Mouse (Mus musculus) heart, embryonic 12.5 days (tissue): ENCODE results near the gene Crxos. TPM values are rescaled to one million over a fixed set of nuclear protein-coding genes. Genes with fewer than 3 reads are reported as not detected.

ENCODE experiments used
- ATAC-seq: fragments of 200-750 bp; cut with Nextera tagmentation; 2 replicates; pipeline ENCODE4 v1.8.0; 2017; ENCODE audit warnings: moderate TSS enrichment, moderate library complexity; ENCODE audit not compliant: insufficient number of reproducible peaks, low FRiP score
- H3K27ac ChIP-seq: fragments of 300-500 bp; sonication (generic); 2 replicates; pipeline ENCODE4 v1.5.1; 2016; ENCODE audit warnings: mild to moderate bottlenecking, moderate library complexity; ENCODE audit not compliant: poor library complexity, severe bottlenecking
- H3K27me3 ChIP-seq: fragments of 300-500 bp; sonication (generic); replicated peaks from 2 replicates; pipeline ENCODE4 v1.6.1; 2016; ENCODE audit warnings: mild to moderate bottlenecking, moderate library complexity
- H3K36me3 ChIP-seq: fragments of 300-500 bp; sonication (generic); 2 replicates; pipeline ENCODE4 v1.6.1; 2016; ENCODE audit warnings: mild to moderate bottlenecking, moderate library complexity
- H3K4me1 ChIP-seq: fragments of 300-500 bp; sonication (generic); replicated peaks from 2 replicates; pipeline ENCODE4 v1.6.1; 2016; ENCODE audit warnings: mild to moderate bottlenecking
- H3K4me2 ChIP-seq: fragments of 300-500 bp; sonication (generic); 2 replicates; pipeline ENCODE4 v1.6.1; 2016; ENCODE audit warnings: mild to moderate bottlenecking, moderate library complexity
- H3K4me3 ChIP-seq: fragments of 300-500 bp; sonication (generic); 2 replicates; pipeline ENCODE4 v1.5.1; 2016; ENCODE audit warnings: mild to moderate bottlenecking
- H3K9ac ChIP-seq: fragments of 300-500 bp; sonication (generic); 2 replicates; pipeline ENCODE4 v1.6.1; 2016; ENCODE audit warnings: mild to moderate bottlenecking, moderate library complexity
- H3K9me3 ChIP-seq: fragments of 300-500 bp; sonication (generic); replicated peaks from 2 replicates; pipeline ENCODE4 v1.6.1; 2016; ENCODE audit warnings: mild to moderate bottlenecking, moderate library complexity
- WGBS: fragments of 180-500 bp; shearing (Covaris S2); methylation state at CpG from one replicate; pipeline ENCODE4 v1.1.7; 2016; 5-methylcytosine and 5-hydroxymethylcytosine counted together
- polyA plus RNA-seq: library from polyadenylated mRNA; unstranded; fragments of >200 nt; fragmentation: Nextera tagmentation; extraction: Ambion mirVana; gene quantifications from 2 replicates; pipeline ENCODE4 v1.2.1, GENCODE M21; 2016

The Crxos gene
- polyA plus RNA-seq = not detected in 2 replicates

GRCm38 (mm10) chr7:15882317-15882716 lies at the start of gene Crxos:
Gene Crxos (plus strand): TSS chr7:15882617.
- no peak within 1 kb of the TSS for H3K4me3 ChIP-seq
- no peaks in the 10 kb centered on the region for H3K4me1 ChIP-seq
- no peak within 1 kb of the TSS for H3K9ac ChIP-seq
- no peaks in the 10 kb centered on the region for H3K9me3 ChIP-seq
- no peaks in the 10 kb centered on the region for H3K27me3 ChIP-seq
- WGBS = 84% methylated on average over 2 of the region's 2 CpGs
- no peak within 1 kb of the TSS for H3K4me2 ChIP-seq
- no peak for ATAC-seq
- no peaks in the 10 kb centered on the region for H3K36me3 ChIP-seq
- H3K27ac ChIP-seq = no peak within 1 kb of the TSS

DNA sequence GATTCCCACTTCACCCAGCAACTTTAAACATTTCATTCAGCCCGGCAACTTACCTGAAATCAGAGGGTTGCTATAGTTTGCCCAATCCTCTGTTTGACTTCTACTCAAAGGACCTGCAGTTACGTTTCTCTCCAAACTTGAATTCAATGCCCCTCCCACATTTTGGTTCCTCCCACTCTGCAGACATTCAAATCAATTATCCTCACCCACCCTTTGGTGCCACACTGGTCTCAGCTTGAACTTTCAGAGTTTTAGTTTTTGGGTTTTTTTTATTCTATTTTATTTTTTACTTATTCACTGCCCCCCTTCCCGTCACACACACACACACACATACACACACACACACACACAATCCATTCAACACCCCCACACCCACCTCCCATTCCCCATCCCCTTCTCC lies 42.8 kb upstream of the Crxos start, which contains the start of gene Obox6:
Gene Obox6, minus strand, starts transcription at position 101 of the 400 bp plus-strand sequence.
- H3K36me3 ChIP-seq = no peaks in the 10 kb centered on the region
- H3K27ac ChIP-seq = no peak within 1 kb of the TSS
- H3K4me3 ChIP-seq = no peak within 1 kb of the TSS
- H3K9ac ChIP-seq = no peak within 1 kb of the TSS
- H3K27me3 ChIP-seq = no peaks in the 10 kb centered on the region
- 74% methylated on average over 3 of the region's 3 CpGs for WGBS
- no peaks in the 10 kb centered on the region for H3K4me1 ChIP-seq
- no peak for ATAC-seq
- H3K9me3 ChIP-seq = peaks cover 38% of the 10 kb centered on the region
- H3K4me2 ChIP-seq = no peak within 1 kb of the TSS

GRCm38 (mm10) chr7:15859657-15860056 lies 22.8 kb upstream of the Crxos start:
- H3K4me3 ChIP-seq = no peak overlapping the region
- no peak overlapping the region for H3K27ac ChIP-seq
- H3K36me3 ChIP-seq = no peaks in the 10 kb centered on the region
- ATAC-seq = no peak
- H3K27me3 ChIP-seq = no peaks in the 10 kb centered on the region
- no peaks in the 10 kb centered on the region for H3K4me1 ChIP-seq
- 31% methylated on average over 2 of the region's 2 CpGs for WGBS
- no peak overlapping the region for H3K9ac ChIP-seq
- H3K4me2 ChIP-seq = no peak overlapping the region
- no peaks in the 10 kb centered on the region for H3K9me3 ChIP-seq

- no peaks in the 10 kb centered on the region for H3K9me3 ChIP-seq
- H3K27ac ChIP-seq = no peak overlapping the region
- no peak for ATAC-seq
- H3K9ac ChIP-seq = no peak overlapping the region
- no peaks in the 10 kb centered on the region for H3K36me3 ChIP-seq
- no peak overlapping the region for H3K4me2 ChIP-seq
- H3K4me3 ChIP-seq = no peak overlapping the region
- H3K4me1 ChIP-seq = no peaks in the 10 kb centered on the region
- H3K27me3 ChIP-seq = no peaks in the 10 kb centered on the region
- 60% methylated on average over 4 of the region's 4 CpGs for WGBS
Observed at GRCm38 (mm10) chr7:15864104-15864503, 18.3 kb upstream of the Crxos start.

- Histone ChIP-seq H3K4me2 (no peak within 1 kb of the TSS), H3K9me3 (no peaks in the 10 kb centered on the region), H3K9ac (no peak within 1 kb of the TSS), H3K27me3 (no peaks in the 10 kb centered on the region), H3K36me3 (no peaks in the 10 kb centered on the region), H3K4me3 (no peak within 1 kb of the TSS), H3K27ac (no peak within 1 kb of the TSS), H3K4me1 (no peaks in the 10 kb centered on the region)
- WGBS = 25% methylated on average over 4 of the region's 4 CpGs
- ATAC-seq = no peak
Observed at GRCm38 (mm10) chr7:15879756-15880155, 2.7 kb upstream of the Crxos start, which contains the start of gene Crx. Gene Crx (minus strand): TSS chr7:15879968.

- no peak overlapping the region for H3K9ac ChIP-seq
- H3K36me3 ChIP-seq = no peaks in the 10 kb centered on the region
- no peaks in the 10 kb centered on the region for H3K4me1 ChIP-seq
- no peak overlapping the region for H3K4me3 ChIP-seq
- no peak for ATAC-seq
- WGBS = 10% methylated on average over 7 of the region's 7 CpGs
- no peaks in the 10 kb centered on the region for H3K27me3 ChIP-seq
- H3K27ac ChIP-seq = no peak overlapping the region
- no peak overlapping the region for H3K4me2 ChIP-seq
- no peaks in the 10 kb centered on the region for H3K9me3 ChIP-seq
Observed at GRCm38 (mm10) chr7:15881388-15881787, 1.0 kb upstream of the Crxos start.

- Histone ChIP-seq H3K4me3 (no peak overlapping the region), H3K9me3 (no peaks in the 10 kb centered on the region), H3K9ac (no peak overlapping the region), H3K27me3 (no peaks in the 10 kb centered on the region), H3K4me2 (no peak overlapping the region), H3K4me1 (no peaks in the 10 kb centered on the region), H3K36me3 (no peaks in the 10 kb centered on the region), H3K27ac (no peak overlapping the region)
- ATAC-seq = no peak
- 53% methylated on average over 3 of the region's 3 CpGs for WGBS
Observed at GRCm38 (mm10) chr7:15881831-15882230, 586 bp upstream of the Crxos start.

DNA sequence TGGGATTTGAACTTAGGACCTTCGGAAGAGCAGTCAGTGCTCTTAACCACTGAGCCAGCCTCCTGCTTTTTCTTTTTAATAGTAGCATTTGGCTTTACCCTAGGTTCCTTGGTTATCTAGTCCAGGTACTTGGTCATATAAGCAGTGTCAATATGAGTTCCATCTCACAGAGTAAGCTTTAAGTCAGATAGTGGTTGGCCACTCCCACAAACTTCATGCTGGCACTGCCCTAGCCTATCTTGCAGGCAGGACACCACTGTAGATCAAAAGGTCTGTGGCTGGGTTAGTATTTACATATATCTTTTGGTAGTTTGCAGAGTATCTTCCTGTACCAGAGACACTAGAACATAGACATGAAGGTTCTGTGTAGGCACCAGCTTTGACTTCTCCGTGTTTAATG lies 1.7 kb downstream of the Crxos start:
- Histone ChIP-seq H3K4me2 (no peak overlapping the region), H3K27ac (no peak overlapping the region), H3K9ac (no peak overlapping the region), H3K4me3 (no peak overlapping the region), H3K36me3 (no peaks in the 10 kb centered on the region), H3K4me1 (no peaks in the 10 kb centered on the region), H3K9me3 (no peaks in the 10 kb centered on the region), H3K27me3 (no peaks in the 10 kb centered on the region)
- no peak for ATAC-seq
- 85% methylated on average over 2 of the region's 2 CpGs for WGBS

- ATAC-seq = no peak
- no peak overlapping the region for H3K27ac ChIP-seq
- whole genome bisulfite sequencing = 69% methylated on average over 1 of the region's 1 CpGs
- H3K4me2 ChIP-seq = no peak overlapping the region
- H3K4me1 ChIP-seq = no peaks in the 10 kb centered on the region
- no peak overlapping the region for H3K9ac ChIP-seq
- H3K27me3 ChIP-seq = no peaks in the 10 kb centered on the region
- no peaks in the 10 kb centered on the region for H3K9me3 ChIP-seq
- no peak overlapping the region for H3K4me3 ChIP-seq
- H3K36me3 ChIP-seq = no peaks in the 10 kb centered on the region
Observed at GRCm38 (mm10) chr7:15894251-15894650, 11.8 kb downstream of the Crxos start.

DNA sequence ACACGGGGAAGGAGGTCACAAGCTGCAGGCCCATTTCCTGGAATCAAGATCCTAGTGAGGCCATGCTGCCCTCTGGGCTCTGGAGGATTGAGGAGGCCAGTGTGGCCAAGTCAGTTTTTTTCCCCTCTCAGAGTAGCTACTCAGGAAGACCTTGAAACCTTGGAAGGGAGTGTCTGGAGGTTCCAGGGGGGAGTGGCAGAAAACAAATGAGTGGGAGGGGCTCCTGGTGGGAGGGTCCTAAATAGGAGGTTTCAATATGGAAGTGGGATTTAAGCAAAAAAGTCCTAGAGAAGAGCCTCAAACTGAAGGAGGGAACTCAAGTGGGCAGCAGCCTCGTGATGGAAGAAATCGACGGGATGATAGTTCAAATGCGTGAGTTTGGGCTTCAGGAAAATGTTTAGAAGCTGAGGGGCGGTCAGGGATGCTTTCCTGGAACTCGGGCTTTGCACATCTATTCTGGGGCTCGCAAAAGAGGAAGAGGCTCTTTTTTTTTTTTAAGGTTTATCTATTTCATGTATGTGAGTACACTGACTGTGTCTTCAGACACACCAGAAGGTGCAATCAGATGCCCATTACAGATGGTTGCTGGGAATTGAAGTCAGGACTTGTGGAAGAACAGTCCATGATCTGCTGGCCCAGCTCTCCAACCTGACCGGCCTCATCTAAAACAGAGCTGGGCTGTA lies 19.1 kb downstream of the Crxos start:
- Histone ChIP-seq H3K36me3 (no peaks in the 10 kb centered on the region), H3K9me3 (no peaks in the 10 kb centered on the region), H3K27ac (no peak overlapping the region), H3K9ac (no peak overlapping the region), H3K27me3 (no peaks in the 10 kb centered on the region), H3K4me3 (no peak overlapping the region), H3K4me1 (no peaks in the 10 kb centered on the region), H3K4me2 (no peak overlapping the region)
- WGBS = 77% methylated on average over 9 of the region's 9 CpGs
- ATAC-seq = no peak

GRCm38 (mm10) chr7:15905861-15906260 lies 23.4 kb downstream of the Crxos start:
- Histone ChIP-seq H3K4me1 (no peaks in the 10 kb centered on the region), H3K27ac (no peak overlapping the region), H3K4me3 (no peak overlapping the region), H3K4me2 (no peak overlapping the region), H3K9me3 (no peaks in the 10 kb centered on the region), H3K9ac (no peak overlapping the region), H3K27me3 (no peaks in the 10 kb centered on the region), H3K36me3 (no peaks in the 10 kb centered on the region)
- no peak for ATAC-seq
- 71% methylated on average over 7 of the region's 7 CpGs for WGBS

GRCm38 (mm10) chr7:15906602-15907001 lies 24.2 kb downstream of the Crxos start:
- no peaks in the 10 kb centered on the region for H3K9me3 ChIP-seq
- no peak overlapping the region for H3K4me3 ChIP-seq
- H3K4me2 ChIP-seq = no peak overlapping the region
- ATAC-seq = no peak
- WGBS = 62% methylated on average over 1 of the region's 1 CpGs
- no peak overlapping the region for H3K9ac ChIP-seq
- H3K36me3 ChIP-seq = no peaks in the 10 kb centered on the region
- H3K27me3 ChIP-seq = no peaks in the 10 kb centered on the region
- no peak overlapping the region for H3K27ac ChIP-seq
- no peaks in the 10 kb centered on the region for H3K4me1 ChIP-seq
